Mouse (Mus musculus): ENCODE measurements around the gene Ltbp1. TPM values are rescaled to one million over a fixed set of nuclear protein-coding genes. Genes with fewer than 3 reads are reported as not detected.

Ltbp1 gene
- polyA plus RNA-seq, 1 experiment from 2014 or later = 4.8 TPM

DNA sequence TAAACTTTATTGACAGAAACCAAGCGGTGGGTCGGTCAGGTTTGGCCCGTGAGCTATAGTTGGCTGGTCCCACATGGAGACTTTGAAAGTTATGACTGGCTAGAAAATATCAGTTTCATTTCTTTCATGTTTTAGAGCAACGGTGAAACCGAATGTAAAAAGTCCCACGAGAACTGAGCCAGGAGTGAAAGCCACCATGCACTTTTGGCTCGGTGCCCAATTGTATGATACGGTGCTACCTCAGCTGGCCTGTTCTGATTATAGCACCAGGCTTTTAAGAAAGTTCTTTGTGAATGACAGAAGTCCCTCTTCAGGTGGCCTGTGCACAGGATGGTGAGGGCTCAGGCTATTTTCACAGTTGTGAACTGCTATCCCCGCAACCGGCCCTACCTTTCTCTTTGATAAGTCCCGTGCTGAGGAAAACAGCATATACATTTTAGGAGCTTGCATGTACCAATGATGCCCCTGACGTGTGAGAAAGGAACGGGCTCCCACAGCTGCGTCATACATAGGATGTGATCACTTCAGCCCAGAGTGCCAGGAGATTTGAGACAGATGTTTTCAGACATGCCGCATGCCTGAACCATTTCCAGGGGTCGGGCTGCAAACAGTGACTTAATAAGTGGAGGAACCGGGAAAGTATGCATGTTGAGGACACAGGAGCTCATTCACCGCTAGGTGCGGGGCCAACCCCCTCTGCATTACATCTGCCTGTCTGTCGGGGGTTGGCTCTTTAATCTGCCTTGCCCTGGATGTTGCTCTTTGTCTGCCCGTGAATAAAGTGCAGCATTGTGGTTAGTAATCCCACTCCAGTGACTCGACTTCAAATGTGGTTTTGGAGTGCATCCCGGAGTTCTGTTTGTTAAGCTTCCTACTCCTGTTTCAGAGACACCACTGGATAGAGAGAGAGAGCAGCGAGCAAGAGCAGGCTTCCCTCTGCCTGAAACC lies 172.8 kb downstream of the Ltbp1 start:
- WGBS = 57% methylated on average over 24 of the region's 24 CpGs
- DNase-seq (ENCODE audit: low spot score) = peak; percentile 33
- Histone ChIP-seq H3K4me3 (no peak overlapping the region), H3K4me1 (replicated peaks) (peaks cover 16% of the 10 kb centered on the region), H3K27ac (no peak overlapping the region), H3K9me3 (no peaks in the 10 kb centered on the region), H3K27me3 (ENCODE audit: insufficient read depth, poor library complexity, severe bottlenecking) (no peaks in the 10 kb centered on the region), H3K36me3 (no peaks in the 10 kb centered on the region)

DNA sequence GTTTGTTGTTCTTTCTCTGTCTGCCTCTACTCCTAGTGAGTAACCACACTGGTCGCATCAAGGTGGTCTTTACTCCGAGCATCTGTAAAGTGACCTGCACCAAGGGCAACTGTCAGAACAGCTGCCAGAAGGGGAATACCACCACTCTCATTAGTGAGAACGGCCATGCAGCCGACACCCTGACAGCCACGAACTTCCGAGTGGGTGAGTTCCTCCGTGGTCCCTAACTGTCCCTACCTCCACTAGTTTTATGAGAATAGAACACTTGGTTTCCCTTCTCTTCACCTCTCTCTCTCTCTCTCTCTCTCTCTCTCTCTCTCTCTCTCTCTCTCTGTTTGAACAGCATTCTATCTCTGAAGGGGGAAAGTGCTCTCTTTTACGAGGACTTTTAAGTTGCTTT lies 173.6 kb downstream of the Ltbp1 start:
- H3K36me3 ChIP-seq = no peaks in the 10 kb centered on the region
- no peaks in the 10 kb centered on the region for H3K27me3 ChIP-seq (ENCODE audit: insufficient read depth, poor library complexity, severe bottlenecking)
- no peak overlapping the region for H3K4me3 ChIP-seq
- 67% methylated on average over 8 of the region's 8 CpGs for WGBS
- peaks cover 21% of the 10 kb centered on the region for H3K4me1 ChIP-seq (replicated peaks)
- H3K9me3 ChIP-seq = no peaks in the 10 kb centered on the region
- H3K27ac ChIP-seq = no peak overlapping the region
- no peak for DNase-seq (ENCODE audit: low spot score)

DNA sequence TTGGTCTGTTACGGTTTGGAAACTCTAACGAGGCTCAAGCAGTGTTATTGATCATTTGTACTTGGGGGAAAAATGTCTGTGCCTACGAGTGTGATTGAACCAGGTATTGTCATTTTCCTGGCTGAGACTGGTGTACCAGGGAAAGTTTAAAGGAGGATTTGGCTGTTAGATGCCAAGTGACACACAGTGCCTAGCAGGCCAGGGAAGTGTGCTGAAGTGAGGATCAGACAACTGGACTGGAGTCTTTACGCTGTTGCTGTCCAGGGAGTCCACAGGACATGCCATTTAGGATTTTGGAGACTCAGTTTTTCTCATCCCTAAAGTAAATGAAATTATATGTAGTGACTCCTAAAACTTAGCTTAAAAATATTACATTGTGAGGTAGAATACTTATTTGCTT lies 174.9 kb downstream of the Ltbp1 start:
- DNase-seq (ENCODE audit: low spot score) = no peak
- Histone ChIP-seq H3K27ac (no peak overlapping the region), H3K27me3 (ENCODE audit: insufficient read depth, poor library complexity, severe bottlenecking) (no peaks in the 10 kb centered on the region), H3K36me3 (no peaks in the 10 kb centered on the region), H3K4me3 (no peak overlapping the region), H3K4me1 (replicated peaks) (peaks cover 21% of the 10 kb centered on the region), H3K9me3 (no peaks in the 10 kb centered on the region)
- 86% methylated on average over 4 of the region's 4 CpGs for WGBS

DNA sequence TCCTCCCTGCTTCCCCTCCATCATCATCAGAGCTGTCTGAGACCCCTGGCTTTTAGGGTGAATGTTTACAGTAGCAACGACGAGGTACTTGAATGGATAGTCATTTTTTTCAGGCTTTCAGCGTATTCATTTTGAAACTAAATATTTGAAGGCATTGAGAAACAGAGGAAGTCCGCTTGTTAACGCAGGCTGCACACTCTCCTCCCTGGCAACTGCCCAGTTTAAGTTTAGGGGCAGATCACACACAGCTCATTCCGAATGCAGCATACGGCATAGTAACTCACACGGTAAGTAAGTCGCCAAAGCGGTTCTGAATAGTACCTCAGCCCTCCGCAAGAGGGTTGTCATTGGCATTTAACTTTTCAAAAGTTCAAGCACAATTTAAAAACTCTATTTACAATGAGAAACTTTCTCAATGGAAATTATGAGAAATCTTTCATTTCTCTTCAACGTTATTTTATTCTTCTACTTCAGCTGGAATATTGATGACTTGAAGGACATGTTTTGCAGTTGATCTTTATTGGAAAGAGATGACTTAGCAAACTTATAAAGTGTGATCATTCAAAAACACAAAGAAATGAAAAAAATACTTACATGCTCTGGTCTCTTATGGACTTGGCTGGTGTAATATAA lies 175.7 kb downstream of the Ltbp1 start:
- Histone ChIP-seq H3K9me3 (no peaks in the 10 kb centered on the region), H3K36me3 (no peaks in the 10 kb centered on the region), H3K27ac (no peak overlapping the region), H3K27me3 (ENCODE audit: insufficient read depth, poor library complexity, severe bottlenecking) (no peaks in the 10 kb centered on the region), H3K4me3 (no peak overlapping the region), H3K4me1 (replicated peaks) (peaks cover 17% of the 10 kb centered on the region)
- no peak for DNase-seq (ENCODE audit: low spot score)
- WGBS = 87% methylated on average over 12 of the region's 12 CpGs

DNA sequence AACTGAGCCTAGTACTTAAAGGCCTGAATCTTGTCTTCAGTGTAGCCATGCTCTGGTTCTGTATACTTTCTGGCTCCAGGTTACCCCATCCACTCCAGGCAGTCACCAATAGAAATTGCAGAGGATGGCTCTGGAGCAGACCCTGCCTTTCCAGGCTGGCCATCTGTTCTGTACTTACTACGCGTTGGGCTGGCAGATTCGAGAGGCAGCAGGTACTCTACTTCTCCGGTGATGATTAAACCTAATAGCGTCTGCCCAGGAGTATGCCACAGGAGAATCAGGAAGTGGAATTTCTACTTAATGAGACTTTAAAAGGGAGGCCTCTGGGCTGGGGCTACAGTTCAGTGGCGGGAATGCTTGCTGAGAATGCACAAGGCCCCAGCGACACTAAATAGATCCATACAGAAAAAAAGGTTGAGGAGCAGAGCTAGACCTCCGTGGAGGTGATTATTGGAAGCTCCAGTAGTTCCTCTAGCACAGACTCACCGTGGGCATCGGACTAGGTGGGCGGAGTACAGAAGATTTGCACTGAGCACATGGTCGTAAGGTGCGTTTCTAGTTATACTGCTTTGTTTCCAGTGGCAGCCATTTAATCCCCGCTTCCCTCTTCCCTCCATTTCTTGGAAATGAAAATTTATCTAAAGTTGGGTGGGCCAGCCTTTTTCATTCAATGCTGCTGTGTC lies 177.1 kb downstream of the Ltbp1 start:
- H3K27ac ChIP-seq = peak overlapping the region; percentile 36; the same call in 1 of the 2 replicates
- no peak for DNase-seq (ENCODE audit: low spot score)
- H3K27me3 ChIP-seq (ENCODE audit: insufficient read depth, poor library complexity, severe bottlenecking) = no peaks in the 10 kb centered on the region
- H3K9me3 ChIP-seq = no peaks in the 10 kb centered on the region
- no peaks in the 10 kb centered on the region for H3K36me3 ChIP-seq
- H3K4me3 ChIP-seq = no peak overlapping the region
- H3K4me1 ChIP-seq (replicated peaks) = peaks cover 17% of the 10 kb centered on the region
- 89% methylated on average over 14 of the region's 14 CpGs for WGBS

DNA sequence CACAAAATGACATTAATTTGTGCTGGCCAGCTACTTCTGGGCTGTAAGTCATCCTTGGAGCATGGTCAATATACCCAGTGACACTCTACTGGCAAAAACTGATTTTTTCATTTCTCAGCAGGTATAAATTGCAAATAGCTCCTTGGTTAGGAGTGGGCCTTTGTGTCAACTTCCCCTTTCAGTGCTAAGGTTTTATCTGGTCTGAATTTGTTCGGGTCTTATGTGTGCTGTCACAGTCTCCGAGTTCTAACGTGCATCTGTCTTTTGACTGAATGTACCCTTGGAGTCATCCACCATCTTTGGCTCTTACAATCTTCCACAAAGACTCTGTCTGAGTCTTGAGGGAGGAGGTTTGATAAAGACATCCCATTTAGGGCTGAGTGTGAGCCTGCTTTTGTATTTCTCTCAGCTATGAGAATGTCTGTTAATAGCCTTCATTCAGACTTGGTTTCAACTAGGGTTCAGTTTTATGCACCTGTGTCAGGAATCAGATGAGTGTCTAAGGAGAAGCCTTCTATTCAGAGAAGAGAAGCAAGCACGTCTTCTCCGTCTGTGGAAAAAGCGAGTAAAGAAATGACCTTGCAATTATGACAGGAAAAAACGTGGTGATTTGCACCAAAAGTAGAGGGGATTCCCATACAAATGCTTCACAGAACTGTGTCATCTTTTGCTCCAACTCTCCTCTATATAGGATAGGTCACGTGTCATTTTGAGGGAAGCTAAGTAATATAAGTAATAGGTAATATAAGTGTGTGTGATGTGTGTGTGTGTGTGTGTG lies 181.6 kb downstream of the Ltbp1 start:
- no peaks in the 10 kb centered on the region for H3K36me3 ChIP-seq
- DNase-seq (ENCODE audit: low spot score) = no peak
- no peaks in the 10 kb centered on the region for H3K27me3 ChIP-seq (ENCODE audit: insufficient read depth, poor library complexity, severe bottlenecking)
- peaks cover 5% of the 10 kb centered on the region; the same call in 1 of the 2 replicates for H3K4me1 ChIP-seq (replicated peaks)
- no peak overlapping the region for H3K27ac ChIP-seq
- H3K4me3 ChIP-seq = no peak overlapping the region
- 90% methylated on average over 8 of the region's 8 CpGs for WGBS
- H3K9me3 ChIP-seq = no peaks in the 10 kb centered on the region

DNA sequence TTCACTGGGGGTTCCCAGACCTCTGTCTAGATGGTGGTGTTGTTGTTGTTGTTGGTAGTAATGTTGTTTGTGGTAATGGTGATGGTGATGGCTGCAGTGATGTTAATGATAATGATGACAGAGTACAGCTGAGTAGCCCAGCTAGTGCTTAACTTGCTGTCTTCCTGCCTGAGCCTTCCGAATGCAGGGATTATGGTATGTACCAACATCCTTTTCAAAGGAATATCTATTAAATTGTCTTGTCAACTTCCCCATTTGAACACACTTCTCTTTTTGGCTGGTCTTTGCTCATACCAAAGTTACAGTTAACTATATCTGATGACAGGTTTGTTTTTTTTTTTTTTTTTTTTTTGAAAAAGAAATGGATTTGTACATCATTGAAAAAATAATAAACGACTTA lies 191.6 kb downstream of the Ltbp1 start:
- no peak overlapping the region for H3K27ac ChIP-seq
- no peaks in the 10 kb centered on the region for H3K36me3 ChIP-seq
- H3K4me3 ChIP-seq = no peak overlapping the region
- no peaks in the 10 kb centered on the region for H3K27me3 ChIP-seq (ENCODE audit: insufficient read depth, poor library complexity, severe bottlenecking)
- H3K4me1 ChIP-seq (replicated peaks) = 0 out of 2 replicates have a peak, but pooled peaks cover 4% of the 10 kb centered on the region
- no peaks in the 10 kb centered on the region for H3K9me3 ChIP-seq
- 84% methylated on average over 2 of the region's 2 CpGs for WGBS
- no peak for DNase-seq (ENCODE audit: low spot score)

DNA sequence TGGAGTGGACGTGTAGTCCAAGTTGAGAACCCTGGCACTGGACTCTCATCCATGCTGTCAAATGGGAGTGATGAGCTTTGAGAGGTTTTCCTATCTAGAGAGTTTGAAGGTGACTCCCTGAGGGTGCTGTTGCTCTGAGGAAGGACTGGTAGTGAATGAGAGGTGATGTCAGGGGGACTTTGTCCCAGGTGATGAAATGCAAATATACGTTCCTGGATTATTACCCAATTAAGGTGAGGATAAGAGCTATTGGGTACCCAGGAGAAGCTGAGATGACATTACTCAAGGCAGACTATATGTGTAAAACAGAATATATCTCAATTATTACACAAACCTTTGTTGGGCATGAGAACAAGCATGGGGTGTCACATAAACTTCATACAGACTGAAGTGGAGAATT lies 193.4 kb downstream of the Ltbp1 start:
- 87% methylated on average over 2 of the region's 2 CpGs for WGBS
- no peaks in the 10 kb centered on the region for H3K27me3 ChIP-seq (ENCODE audit: insufficient read depth, poor library complexity, severe bottlenecking)

DNA sequence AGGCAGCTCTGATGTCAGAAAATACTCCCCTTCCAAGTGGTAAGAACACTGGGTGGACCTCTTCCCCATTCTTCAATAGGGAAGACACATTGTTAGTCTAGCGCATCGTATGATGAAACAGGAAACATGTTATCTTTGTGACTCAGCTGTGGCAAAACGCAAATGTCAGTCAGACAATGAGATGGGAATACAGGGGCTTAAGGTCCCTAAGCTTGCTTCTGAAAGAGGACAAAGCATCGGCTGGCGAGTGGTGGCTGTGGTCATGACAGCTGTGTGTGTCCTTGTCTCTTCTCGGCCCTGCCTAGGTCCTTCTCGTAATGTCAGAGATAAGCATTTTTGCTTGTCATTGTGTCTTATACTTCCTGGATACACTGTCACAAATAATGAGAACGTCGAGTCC lies 194.3 kb downstream of the Ltbp1 start:
- DNase-seq (ENCODE audit: low spot score) = no peak
- Histone ChIP-seq H3K9me3 (no peaks in the 10 kb centered on the region), H3K4me1 (replicated peaks) (0 out of 2 replicates have a peak, but pooled peaks cover 4% of the 10 kb centered on the region), H3K4me3 (no peak overlapping the region), H3K27me3 (ENCODE audit: insufficient read depth, poor library complexity, severe bottlenecking) (no peaks in the 10 kb centered on the region), H3K36me3 (no peaks in the 10 kb centered on the region), H3K27ac (no peak overlapping the region)
- WGBS = 76% methylated on average over 9 of the region's 9 CpGs

More for the DNA sequence above, 193.4 kb downstream of the Ltbp1 start:
- Histone ChIP-seq H3K4me1 (replicated peaks) (0 out of 2 replicates have a peak, but pooled peaks cover 4% of the 10 kb centered on the region), H3K9me3 (no peaks in the 10 kb centered on the region), H3K36me3 (no peaks in the 10 kb centered on the region), H3K27ac (no peak overlapping the region), H3K4me3 (no peak overlapping the region)
- DNase-seq (ENCODE audit: low spot score) = no peak

DNA sequence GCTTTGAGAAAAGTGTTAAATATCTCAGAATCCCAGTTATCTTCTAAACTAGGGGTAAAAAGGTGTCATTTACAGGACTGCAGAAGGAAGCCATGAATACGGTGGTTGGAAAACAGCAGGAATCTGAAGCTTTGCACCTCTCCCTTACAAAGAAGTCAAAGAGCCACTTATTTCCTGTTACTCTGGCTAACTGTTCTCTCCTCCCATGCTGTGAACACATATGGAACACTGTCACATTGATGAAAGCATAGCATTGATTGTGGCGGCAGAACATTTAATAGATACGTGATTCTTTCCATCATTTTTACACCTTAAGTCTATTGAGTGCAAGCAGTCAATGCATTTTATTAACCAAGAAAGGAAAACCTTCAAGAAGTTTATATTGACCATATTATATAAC lies 196.9 kb downstream of the Ltbp1 start:
- Histone ChIP-seq H3K27me3 (ENCODE audit: insufficient read depth, poor library complexity, severe bottlenecking) (no peaks in the 10 kb centered on the region), H3K4me1 (replicated peaks) (0 out of 2 replicates have a peak, but pooled peaks cover 4% of the 10 kb centered on the region), H3K36me3 (no peaks in the 10 kb centered on the region), H3K9me3 (no peaks in the 10 kb centered on the region), H3K4me3 (no peak overlapping the region), H3K27ac (no peak overlapping the region)
- WGBS = 60% methylated on average over 3 of the region's 3 CpGs
- no peak for DNase-seq (ENCODE audit: low spot score)

DNA sequence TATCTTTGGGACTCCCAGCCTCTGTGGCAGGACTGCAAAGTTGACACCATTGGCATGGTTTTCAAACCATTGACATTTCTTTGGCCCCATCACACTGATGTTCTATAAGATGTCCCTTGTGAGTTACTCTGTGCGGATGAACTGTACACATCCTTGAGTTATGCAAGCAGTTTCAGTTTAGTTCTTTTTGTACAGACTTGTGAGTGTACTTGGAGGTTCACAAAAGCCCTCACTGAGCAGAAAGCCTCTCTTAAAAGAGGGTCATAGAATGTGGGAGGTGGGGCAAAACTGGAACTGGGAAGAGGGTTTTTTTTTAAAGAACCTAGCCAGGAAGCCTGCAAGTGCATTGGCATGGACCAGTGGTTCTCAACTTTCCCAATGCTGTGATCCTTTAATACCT lies 198.7 kb downstream of the Ltbp1 start:
- DNase-seq (ENCODE audit: low spot score) = no peak
- H3K27ac ChIP-seq = no peak overlapping the region
- H3K36me3 ChIP-seq = no peaks in the 10 kb centered on the region
- 93% methylated on average over 1 of the region's 1 CpGs for WGBS
- H3K9me3 ChIP-seq = no peaks in the 10 kb centered on the region
- 0 out of 2 replicates have a peak, but pooled peaks cover 4% of the 10 kb centered on the region for H3K4me1 ChIP-seq (replicated peaks)
- no peaks in the 10 kb centered on the region for H3K27me3 ChIP-seq (ENCODE audit: insufficient read depth, poor library complexity, severe bottlenecking)
- H3K4me3 ChIP-seq = no peak overlapping the region

DNA sequence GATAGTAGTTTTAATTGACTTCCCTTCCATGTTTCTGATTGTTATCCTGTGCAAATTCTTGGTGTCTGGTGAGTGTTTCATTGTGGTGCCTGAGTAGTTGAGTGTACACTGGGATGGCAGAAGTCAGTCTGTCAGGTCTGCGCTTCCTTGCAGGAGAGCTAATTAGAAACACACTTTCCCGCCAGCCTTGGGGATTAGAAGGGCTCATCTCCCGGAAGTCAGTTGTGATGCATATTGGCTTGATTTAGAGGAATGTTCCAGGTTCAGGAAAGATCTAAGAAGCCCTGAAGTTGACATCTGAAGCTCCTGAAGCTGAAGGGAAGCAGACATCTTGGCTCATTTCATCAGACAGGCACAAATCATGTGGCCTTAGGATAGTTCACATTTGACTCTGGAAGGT lies 200.9 kb downstream of the Ltbp1 start:
- WGBS = 47% methylated on average over 3 of the region's 3 CpGs
- no peaks in the 10 kb centered on the region for H3K27me3 ChIP-seq (ENCODE audit: insufficient read depth, poor library complexity, severe bottlenecking)
- H3K9me3 ChIP-seq = no peaks in the 10 kb centered on the region
- DNase-seq (ENCODE audit: low spot score) = peak; percentile 2
- no peak overlapping the region for H3K4me3 ChIP-seq
- H3K36me3 ChIP-seq = no peaks in the 10 kb centered on the region
- no peaks in the 10 kb centered on the region for H3K4me1 ChIP-seq (replicated peaks)
- no peak overlapping the region for H3K27ac ChIP-seq
